Mouse (Mus musculus) embryonic fibroblast, embryonic 13.5 days (primary cell): Measurements from ENCODE around the gene Pde4c. TPM values are rescaled to one million over a fixed set of nuclear protein-coding genes. Genes with fewer than 3 reads are reported as not detected.

Experiments used
- H3K27ac ChIP-seq: 2 replicates; pipeline ENCODE4 v1.5.1; 2012; ENCODE audit warnings: low read length, control low read depth, inconsistent platforms; ENCODE audit not compliant: insufficient read depth
- H3K4me1 ChIP-seq: 2 replicates; pipeline ENCODE4 v1.6.1; 2011; ENCODE audit warnings: low read length; ENCODE audit not compliant: control insufficient read depth, insufficient read depth
- H3K4me3 ChIP-seq: 2 replicates; pipeline ENCODE4 v1.5.1; 2011; ENCODE audit warnings: mild to moderate bottlenecking, control low read depth, low read length; ENCODE audit not compliant: insufficient read depth
- CTCF ChIP-seq: IDR thresholded peaks from 2 replicates; pipeline ENCODE4 v1.5.1; 2011; ENCODE audit warnings: mild to moderate bottlenecking, control low read depth, low read length, moderate library complexity, borderline replicate concordance; ENCODE audit not compliant: insufficient read depth
- POLR2A ChIP-seq: IDR thresholded peaks from 2 replicates; pipeline ENCODE4 v1.6.1; 2011; ENCODE audit warnings: low read depth, mild to moderate bottlenecking, control low read depth, low read length, moderate library complexity
- polyA plus RNA-seq: library from polyadenylated mRNA; stranded (reverse); fragments of >200 nt; gene quantifications from 2 replicates; pipeline ENCODE4 v1.2.4, GENCODE M21; 2011; ENCODE audit warnings: low read depth; ENCODE audit not compliant: missing spikeins, insufficient read length

Gene Pde4c
- polyA plus RNA-seq, 1 experiment, result not detected

DNA sequence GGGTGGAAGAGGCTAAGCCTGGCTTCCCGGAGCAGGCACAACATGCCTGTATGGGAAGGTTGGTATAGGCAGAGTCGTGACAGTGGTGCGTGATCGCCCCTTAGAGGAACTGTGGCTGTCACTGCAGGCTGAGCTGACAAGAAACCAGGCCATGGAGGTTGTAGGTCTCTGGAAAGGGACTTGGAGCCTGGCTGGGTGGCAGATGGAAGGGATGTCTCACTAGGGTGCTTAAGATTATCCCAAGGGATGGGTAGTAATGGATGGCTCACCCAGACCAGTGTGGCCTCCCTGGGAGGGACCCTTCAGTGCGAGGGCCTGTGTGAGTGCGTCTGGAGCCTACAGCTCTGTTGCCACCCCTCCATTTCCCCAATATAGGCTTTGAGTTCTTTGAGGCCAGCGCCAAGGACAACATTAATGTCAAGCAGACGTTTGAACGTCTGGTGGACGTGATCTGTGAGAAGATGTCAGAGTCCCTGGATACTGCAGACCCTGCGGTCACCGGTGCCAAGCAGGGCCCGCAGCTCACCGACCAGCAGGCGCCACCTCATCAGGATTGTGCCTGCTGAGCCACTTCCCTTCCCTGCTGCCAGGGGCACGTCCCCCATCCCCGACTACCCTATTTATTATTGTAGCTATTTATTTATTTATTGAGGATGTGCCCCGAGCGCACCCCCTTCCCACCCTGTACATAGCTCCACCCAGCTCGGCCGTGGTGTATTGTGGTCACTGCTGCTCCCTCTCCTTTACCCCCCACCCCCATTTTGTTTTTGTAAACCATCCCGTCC is 34.2 kb downstream of the Pde4c start:
- H3K4me1 ChIP-seq, result peaks cover 3% of the 10 kb centered on the region
- TF ChIP-seq POLR2A (no peak), CTCF (peak; percentile 67)

DNA sequence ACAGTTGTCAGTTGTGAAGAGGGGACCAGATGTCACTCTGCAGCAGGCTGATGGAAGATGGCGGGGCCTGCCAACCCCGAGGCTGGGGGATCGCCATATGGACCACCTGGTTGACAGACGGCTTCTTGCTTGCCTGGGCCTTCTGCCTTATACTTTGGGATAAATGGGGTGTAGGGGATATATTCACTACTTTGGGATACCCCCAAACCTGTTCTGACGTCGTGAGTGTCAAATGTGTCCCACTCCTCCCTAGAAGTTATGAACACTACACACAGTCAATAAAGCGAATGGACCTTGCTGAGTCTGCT is 34.7 kb downstream of the Pde4c start:
- no peak overlapping the region for H3K27ac ChIP-seq
- no peak overlapping the region for H3K4me3 ChIP-seq
- TF ChIP-seq CTCF (no peak), POLR2A (no peak)
- H3K4me1 ChIP-seq, result peaks cover 3% of the 10 kb centered on the region

More for the DNA sequence above, 34.2 kb downstream of the Pde4c start:
- Histone ChIP-seq H3K27ac (no peak overlapping the region), H3K4me3 (no peak overlapping the region)

DNA sequence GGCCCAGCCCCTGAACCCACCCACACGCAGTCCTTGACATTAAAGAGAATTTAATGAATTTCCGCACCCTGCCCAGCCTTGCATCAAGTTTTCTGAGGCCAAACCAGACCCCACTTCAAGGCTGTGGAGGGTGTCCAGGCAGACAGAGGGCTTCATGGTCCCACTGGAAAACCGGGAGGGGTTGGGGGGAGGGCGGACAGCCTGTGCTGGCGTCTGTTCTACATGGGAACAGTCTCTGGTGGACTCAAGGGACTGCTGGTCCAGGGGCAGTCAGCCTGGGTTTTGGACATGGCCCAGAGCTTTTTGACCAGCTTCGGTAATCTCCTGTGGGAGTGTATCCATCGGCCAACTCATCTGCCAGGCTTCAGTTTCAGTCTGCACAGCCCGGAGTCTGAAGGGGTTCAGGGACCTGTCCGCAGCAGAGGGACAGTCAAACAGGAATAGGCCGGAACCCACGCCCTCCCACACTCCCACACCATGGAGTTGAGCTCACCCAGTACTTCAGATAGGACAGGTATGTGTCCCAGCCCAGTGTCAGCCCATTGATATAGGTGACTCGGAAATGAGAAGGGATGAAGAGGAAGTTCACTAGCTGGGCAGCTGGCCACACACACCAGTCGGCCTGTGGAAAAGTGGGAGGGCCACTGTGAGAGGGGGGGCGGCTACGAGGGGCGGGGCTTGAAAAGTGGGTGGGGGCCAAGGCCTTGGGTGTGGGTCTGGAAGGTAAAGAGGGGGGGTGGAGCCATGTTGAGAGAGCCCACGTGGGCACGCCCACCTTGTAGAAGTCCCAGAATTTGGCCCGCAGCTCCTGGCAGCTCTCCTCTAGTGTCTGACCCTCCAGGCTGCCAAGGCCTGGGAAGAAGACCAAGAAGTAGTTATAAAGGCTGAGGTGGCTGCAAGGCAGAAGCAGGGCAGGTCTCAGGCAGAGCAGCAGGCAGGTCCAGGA is 35.4 kb downstream of the Pde4c start:
- Histone ChIP-seq H3K4me3 (no peak overlapping the region), H3K4me1 (peaks cover 3% of the 10 kb centered on the region; the same call in 1 of the 2 replicates), H3K27ac (no peak overlapping the region)
- TF ChIP-seq CTCF (no peak), POLR2A (peak; percentile 32; the same call in 1 of the 2 replicates)

DNA sequence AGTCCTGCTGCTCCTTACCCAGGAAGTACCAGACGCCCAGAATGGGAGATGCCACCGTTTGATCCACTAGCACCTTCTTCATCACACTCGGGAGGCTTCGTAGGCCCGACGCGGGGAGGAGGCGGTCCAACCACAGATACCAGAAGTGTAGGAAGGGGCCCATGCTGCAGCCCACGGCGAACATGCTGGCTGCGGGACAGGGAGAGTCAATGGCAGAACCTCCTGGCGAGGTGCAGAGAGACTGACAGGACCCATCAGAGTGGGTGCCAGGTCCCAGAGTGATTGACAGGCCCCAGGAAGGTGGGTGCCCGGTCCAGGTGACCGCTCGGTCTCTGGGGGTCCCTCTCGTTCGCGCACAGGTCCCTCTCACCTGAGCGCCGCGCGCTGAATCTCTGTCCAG is 36.8 kb downstream of the Pde4c start:
- no peak overlapping the region for H3K27ac ChIP-seq
- no peak for TF ChIP-seq CTCF
- TF ChIP-seq POLR2A, result no peak

DNA sequence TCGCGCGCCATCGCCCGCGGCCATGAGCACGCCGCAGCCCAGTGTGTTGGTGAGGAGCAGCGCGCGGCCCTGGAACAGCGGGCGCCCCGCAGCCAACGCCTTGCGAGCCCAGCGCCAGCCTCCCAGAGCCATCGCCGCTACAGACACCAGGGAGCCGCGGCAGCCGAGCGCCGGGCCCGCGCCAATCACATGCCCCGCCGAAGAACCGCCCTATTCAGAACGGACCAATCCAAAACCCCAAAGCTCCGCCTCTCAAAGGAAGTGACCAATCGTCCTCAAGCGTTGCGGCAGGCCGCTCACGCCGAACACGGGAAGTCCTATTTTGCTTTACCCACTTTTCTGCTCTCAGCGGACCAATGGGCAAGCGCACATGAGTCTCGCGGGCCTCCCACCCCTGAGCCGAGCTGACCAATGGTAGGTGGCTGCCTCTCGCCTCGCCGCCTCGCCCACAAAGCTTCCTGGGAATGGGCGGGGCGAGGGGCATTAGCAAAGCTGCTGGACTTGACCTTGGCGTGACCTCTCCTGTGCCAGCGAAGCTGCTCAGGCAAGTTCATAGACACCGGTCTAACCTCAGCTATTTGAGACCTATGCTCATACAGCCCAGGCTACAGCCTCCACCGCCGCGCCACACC is 37.4 kb downstream of the Pde4c start, which contains the start of gene Mpv17l2:
Mpv17l2 (minus strand) TSS at position 172 of the 632 bp plus-strand sequence.
- H3K4me1 ChIP-seq, result peaks cover 3% of the 10 kb centered on the region; the same call in 1 of the 2 replicates
- H3K27ac ChIP-seq, result peak within 1 kb of the TSS; percentile 48; the same call in 1 of the 2 replicates
- peak within 1 kb of the TSS; percentile 79 for H3K4me3 ChIP-seq
- TF ChIP-seq CTCF, result no peak
- peak; percentile 81 for TF ChIP-seq POLR2A

More for the DNA sequence above, 36.8 kb downstream of the Pde4c start:
- Histone ChIP-seq H3K4me1 (peaks cover 3% of the 10 kb centered on the region; the same call in 1 of the 2 replicates), H3K4me3 (peak overlapping the region; percentile 79)

DNA sequence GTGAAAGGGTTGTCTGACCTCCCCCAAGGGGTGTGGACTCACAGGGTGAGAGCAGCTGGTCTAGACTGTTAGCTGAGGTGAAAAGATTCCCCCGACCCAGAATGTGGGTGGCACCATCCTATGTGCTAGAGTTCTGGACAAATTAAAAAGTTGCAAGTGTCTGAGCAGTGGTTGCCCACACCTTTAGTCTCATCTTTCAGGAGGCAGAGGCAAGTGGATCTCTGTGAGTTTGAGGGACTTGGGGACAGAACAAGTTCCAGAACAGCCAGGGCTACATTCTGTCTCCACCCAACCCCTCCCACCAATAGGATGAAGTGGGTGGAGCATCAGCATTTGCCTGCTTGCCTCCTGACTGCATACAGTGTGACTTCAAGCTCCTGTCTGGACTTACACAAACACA is 38.6 kb downstream of the Pde4c start:
- no peak overlapping the region for H3K4me3 ChIP-seq
- no peak overlapping the region for H3K27ac ChIP-seq
- peaks cover 5% of the 10 kb centered on the region for H3K4me1 ChIP-seq
- TF ChIP-seq POLR2A (no peak), CTCF (no peak)

DNA sequence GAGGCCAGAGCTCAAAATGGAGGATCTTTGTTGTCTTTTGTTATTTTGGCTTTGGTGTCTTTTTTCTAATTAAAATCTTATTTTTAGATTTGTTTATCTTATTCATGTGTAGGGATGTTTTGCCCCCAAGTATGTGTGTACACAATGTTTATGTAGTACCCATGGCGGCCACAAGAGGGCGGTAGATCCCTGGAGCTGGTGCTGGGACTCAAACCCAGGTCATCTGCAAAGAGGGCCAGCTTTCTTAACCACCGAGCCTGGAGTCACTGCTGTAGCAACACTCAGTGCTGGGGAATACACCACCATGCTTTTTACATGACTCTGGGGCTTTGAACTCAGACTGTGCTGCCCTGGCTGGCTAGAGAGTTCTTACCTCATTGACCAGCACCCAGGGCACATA is 39.8 kb downstream of the Pde4c start:
- Histone ChIP-seq H3K4me1 (peaks cover 5% of the 10 kb centered on the region), H3K4me3 (no peak overlapping the region), H3K27ac (no peak overlapping the region)
- TF ChIP-seq CTCF (peak; percentile 75), POLR2A (no peak)

DNA sequence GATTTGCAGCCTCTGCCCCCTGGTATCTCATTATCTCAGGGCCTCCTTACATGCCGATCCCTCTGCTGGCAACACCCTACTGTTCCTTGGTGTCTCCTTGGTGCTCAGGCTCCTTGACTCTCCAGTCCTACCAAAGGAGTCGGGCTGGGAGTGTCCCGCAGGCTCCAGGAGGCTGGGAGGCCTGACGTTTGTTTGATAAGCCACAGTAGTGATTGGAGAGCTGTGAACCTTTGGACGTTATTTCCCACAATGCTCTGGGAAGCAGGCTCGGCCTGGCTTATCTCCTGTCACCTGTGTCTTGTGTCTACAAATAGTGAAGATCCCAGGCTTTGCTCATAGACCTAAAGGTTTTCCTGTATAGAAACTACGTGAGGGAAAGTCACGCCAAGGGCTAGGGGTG is 40.5 kb downstream of the Pde4c start:
- Histone ChIP-seq H3K4me3 (no peak overlapping the region), H3K4me1 (peaks cover 5% of the 10 kb centered on the region), H3K27ac (no peak overlapping the region)
- TF ChIP-seq POLR2A (no peak), CTCF (no peak)

DNA sequence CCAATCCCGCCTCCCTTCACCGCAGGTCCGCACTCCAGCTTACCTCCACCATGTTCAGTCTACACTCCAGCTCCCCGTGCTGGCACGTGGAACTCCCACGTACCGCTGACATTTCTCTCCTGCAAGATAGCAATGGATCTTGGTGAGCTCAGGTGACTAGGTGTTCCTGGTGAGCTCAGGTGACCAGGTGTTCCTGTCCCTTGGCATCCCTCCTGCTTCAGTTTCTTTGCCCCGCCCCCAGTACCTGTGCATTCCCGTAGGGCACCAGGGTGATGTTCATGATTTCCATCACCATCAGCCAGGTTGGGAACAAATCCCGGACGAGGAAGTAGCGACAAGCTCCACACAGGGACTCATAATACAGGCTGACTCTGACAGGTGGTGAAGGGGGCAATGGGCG is 41.2 kb downstream of the Pde4c start:
- Histone ChIP-seq H3K4me1 (peaks cover 5% of the 10 kb centered on the region), H3K4me3 (no peak overlapping the region), H3K27ac (no peak overlapping the region)
- TF ChIP-seq CTCF (no peak), POLR2A (no peak)
